30 mouse cellular contexts compared by ENCODE assay signal in genomic region chr2:164621775-164622174, GRCm38 (mm10). TPM values are rescaled to one million over a fixed set of nuclear protein-coding genes. Genes with fewer than 3 reads are reported as not detected.
"Had no signal": no experiment of that assay in that cellular context is flagged by ENCODE, and none has a peak within 500 bp of the region (broad histone marks: within the 10 kb centered on the region; RNA-seq: fewer than 3 reads in every experiment).

No protein-coding gene starts in this region.

- H3K4me2 ChIP-seq: liver, embryonic 11.5 days; midbrain, embryonic 11.5 days had no signal

- DNase-seq: kidney, postnatal 14 days; layer of hippocampus, postnatal 36 days; lung, adult 18-20 months; lung, postnatal 4 days; midbrain, embryonic 14.5 days; thymus, adult 2 months; thymus, postnatal 14 days; thymus, postnatal 4 days had no signal

- ATAC-seq: intestine, embryonic 16.5 days had no signal

- H3K9ac ChIP-seq: liver, embryonic 14.5 days had no signal

- H3K27ac ChIP-seq: left cerebral cortex, adult 2 months; liver, embryonic 14.5 days had no signal

- H3K4me3 ChIP-seq: left cerebral cortex, adult 2 months had no signal

RNA-seq across cellular contexts. Expression of gene Wfdc8, which starts 8.3 kb away (rescaled TPM):
- total RNA-seq: layer of hippocampus, adult 8-10 months; layer of hippocampus, postnatal 10 days; layer of hippocampus, postnatal 36 days; left cerebral cortex, adult 2 months; left cerebral cortex, postnatal 10 days; left cerebral cortex, postnatal 36 days; megakaryocyte progenitor cell, adult 5-6 weeks; megakaryocyte-erythroid progenitor cell, adult 5-6 weeks; midbrain, postnatal 0 days had no signal
- polyA plus RNA-seq: intestine, embryonic 16.5 days; kidney, embryonic 14.5 days; large intestine, adult 2 months; limb, embryonic 11.5 days; limb, embryonic 14.5 days; liver, embryonic 11.5 days; liver, embryonic 14.5 days; lung, embryonic 16.5 days; midbrain, embryonic 11.5 days; midbrain, embryonic 14.5 days; midbrain, postnatal 0 days; neural tube, embryonic 11.5 days; neural tube, embryonic 14.5 days; small intestine, adult 2 months; spleen, adult 2 months; stomach, embryonic 16.5 days; thymus, adult 2 months had no signal

RNA-seq across cellular contexts. Expression of gene Wfdc6b, which starts 8.5 kb away (rescaled TPM):
- total RNA-seq: layer of hippocampus, adult 8-10 months; layer of hippocampus, postnatal 10 days; layer of hippocampus, postnatal 36 days; left cerebral cortex, adult 2 months; left cerebral cortex, postnatal 10 days; left cerebral cortex, postnatal 36 days; megakaryocyte progenitor cell, adult 5-6 weeks; megakaryocyte-erythroid progenitor cell, adult 5-6 weeks; midbrain, postnatal 0 days had no signal
- polyA plus RNA-seq: intestine, embryonic 16.5 days; kidney, embryonic 14.5 days; large intestine, adult 2 months; limb, embryonic 11.5 days; limb, embryonic 14.5 days; liver, embryonic 11.5 days; liver, embryonic 14.5 days; lung, embryonic 16.5 days; midbrain, embryonic 11.5 days; midbrain, embryonic 14.5 days; midbrain, postnatal 0 days; neural tube, embryonic 11.5 days; neural tube, embryonic 14.5 days; small intestine, adult 2 months; spleen, adult 2 months; stomach, embryonic 16.5 days; thymus, adult 2 months had no signal

RNA-seq across cellular contexts. Expression of gene Wfdc16, which starts 16.8 kb away (rescaled TPM):
- total RNA-seq: layer of hippocampus, adult 8-10 months; layer of hippocampus, postnatal 10 days; layer of hippocampus, postnatal 36 days; left cerebral cortex, adult 2 months; left cerebral cortex, postnatal 10 days; left cerebral cortex, postnatal 36 days; megakaryocyte-erythroid progenitor cell, adult 5-6 weeks; midbrain, postnatal 0 days had no signal
- polyA plus RNA-seq: intestine, embryonic 16.5 days; kidney, embryonic 14.5 days; large intestine, adult 2 months; limb, embryonic 11.5 days; limb, embryonic 14.5 days; liver, embryonic 11.5 days; liver, embryonic 14.5 days; lung, embryonic 16.5 days; midbrain, embryonic 11.5 days; midbrain, embryonic 14.5 days; midbrain, postnatal 0 days; neural tube, embryonic 11.5 days; neural tube, embryonic 14.5 days; small intestine, adult 2 months; spleen, adult 2 months; stomach, embryonic 16.5 days; thymus, adult 2 months had no signal

RNA-seq across cellular contexts. Expression of gene Eppin, which starts 28.4 kb away (rescaled TPM):
- total RNA-seq: layer of hippocampus, adult 8-10 months; layer of hippocampus, postnatal 10 days; layer of hippocampus, postnatal 36 days; left cerebral cortex, adult 2 months; left cerebral cortex, postnatal 10 days; left cerebral cortex, postnatal 36 days; megakaryocyte progenitor cell, adult 5-6 weeks; megakaryocyte-erythroid progenitor cell, adult 5-6 weeks; midbrain, postnatal 0 days had no signal
- polyA plus RNA-seq: intestine, embryonic 16.5 days; kidney, embryonic 14.5 days; large intestine, adult 2 months; limb, embryonic 11.5 days; limb, embryonic 14.5 days; liver, embryonic 11.5 days; liver, embryonic 14.5 days; lung, embryonic 16.5 days; midbrain, embryonic 11.5 days; midbrain, embryonic 14.5 days; midbrain, postnatal 0 days; neural tube, embryonic 11.5 days; neural tube, embryonic 14.5 days; small intestine, adult 2 months; spleen, adult 2 months; stomach, embryonic 16.5 days; thymus, adult 2 months had no signal

RNA-seq across cellular contexts. Expression of gene Wfdc10, which starts 34.1 kb away (rescaled TPM):
- total RNA-seq: layer of hippocampus, adult 8-10 months; layer of hippocampus, postnatal 10 days; layer of hippocampus, postnatal 36 days; left cerebral cortex, adult 2 months; left cerebral cortex, postnatal 10 days; left cerebral cortex, postnatal 36 days; megakaryocyte progenitor cell, adult 5-6 weeks; megakaryocyte-erythroid progenitor cell, adult 5-6 weeks had no signal
- polyA plus RNA-seq: intestine, embryonic 16.5 days; kidney, embryonic 14.5 days; large intestine, adult 2 months; limb, embryonic 11.5 days; liver, embryonic 11.5 days; liver, embryonic 14.5 days; midbrain, embryonic 11.5 days; midbrain, embryonic 14.5 days; neural tube, embryonic 11.5 days; neural tube, embryonic 14.5 days; small intestine, adult 2 months; spleen, adult 2 months; thymus, adult 2 months had no signal
